Mouse (Mus musculus): ENCODE measurements around the gene Ucn3.

DNA sequence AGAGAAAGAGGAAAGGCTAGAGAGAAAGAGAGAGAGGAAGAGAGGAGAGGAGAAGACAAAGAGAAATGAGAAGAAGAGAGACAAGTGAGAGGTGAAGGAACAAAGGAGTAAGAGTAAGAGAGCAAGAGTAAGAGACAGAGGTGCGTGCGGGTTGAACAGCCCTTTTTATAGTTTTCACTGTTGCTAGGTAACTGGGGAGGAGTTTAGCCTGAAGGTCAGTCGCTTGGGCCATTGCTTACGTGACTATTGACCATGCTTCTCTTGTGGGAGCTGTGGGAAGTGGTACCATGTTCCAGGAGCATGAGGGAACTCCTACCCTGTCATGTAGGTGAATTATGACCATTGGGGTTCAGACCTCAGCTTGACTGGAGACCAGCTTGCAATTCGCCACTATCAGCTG is 34.8 kb downstream of the Ucn3 start:
- TF ChIP-seq GATA1 (IDR thresholded peaks at IDR 0.05; ENCODE audit: borderline replicate concordance, low read length) (no peak), FLI1 (IDR thresholded peaks at IDR 0.05; ENCODE audit: low read length) (no peak)
